ENCODE assay signal across 8 mouse cellular contexts in genomic region chr11:75173799-75174165, GRCm38 (mm10). TPM values are rescaled to one million over a fixed set of nuclear protein-coding genes. Genes with fewer than 3 reads are reported as not detected.
DNase-seq lines count a peak whose midpoint lies in the region; ATAC-seq and TF ChIP-seq lines count a peak whose summit lies in the region.

No protein-coding gene starts in this region.

- H3K4me2 ChIP-seq in heart, embryonic 15.5 days: peak overlapping the region; percentile 96

- peaks cover 61% of the 10 kb centered on the region for H3K4me1 ChIP-seq in heart, embryonic 15.5 days (replicated peaks)
- H3K4me1 ChIP-seq in G1E (ENCODE audit: insufficient read depth, low read depth, low read length): peaks cover 48% of the 10 kb centered on the region
- H3K4me1 ChIP-seq in hindbrain, embryonic 10.5 days (replicated peaks): peaks cover 64% of the 10 kb centered on the region
- peaks cover 70% of the 10 kb centered on the region for H3K4me1 ChIP-seq in midbrain, embryonic 10.5 days

- ATAC-seq in heart, embryonic 15.5 days (replicated peaks; ENCODE audit: insufficient number of reproducible peaks, insufficient read depth, low FRiP score, low read depth): no peak
- ATAC-seq in G1E (ENCODE audit: extremely low read depth, insufficient number of reproducible peaks, low FRiP score, poor library complexity, severe bottlenecking): no peak

- H3K27me3 ChIP-seq in heart, embryonic 15.5 days: peaks cover 46% of the 10 kb centered on the region
- peaks cover 47% of the 10 kb centered on the region for H3K27me3 ChIP-seq in G1E (ENCODE audit: insufficient read depth, low read length)
- peaks cover 62% of the 10 kb centered on the region for H3K27me3 ChIP-seq in hindbrain, embryonic 10.5 days (ENCODE audit: insufficient read depth, poor library complexity, severe bottlenecking)
- H3K27me3 ChIP-seq in midbrain, embryonic 10.5 days (ENCODE audit: low read depth, poor library complexity, severe bottlenecking): peaks cover 70% of the 10 kb centered on the region

- no peak for TF ChIP-seq CTCF in G1E (IDR thresholded peaks at IDR 0.05; ENCODE audit: low read depth, low read length)

- WGBS in heart, embryonic 15.5 days: 1% methylated on average over 15 of the region's 15 CpGs
- WGBS in hindbrain, embryonic 10.5 days: 3% methylated on average over 15 of the region's 15 CpGs
- 3% methylated on average over 15 of the region's 15 CpGs for WGBS in midbrain, embryonic 10.5 days

- intact Hi-C loops in heart, postnatal 14 days (cut with DNase I): loop anchor here (5.0 kb wide), 1 partner anchor 351 kb away; no protein-coding TSS in a partner anchor

- H3K4me3 ChIP-seq in heart, embryonic 15.5 days: peak overlapping the region; percentile 71
- peak overlapping the region; percentile 73 for H3K4me3 ChIP-seq in G1E (ENCODE audit: low read depth, low read length)
- peak overlapping the region; percentile 58 for H3K4me3 ChIP-seq in hindbrain, embryonic 10.5 days
- peak overlapping the region; percentile 79 for H3K4me3 ChIP-seq in midbrain, embryonic 10.5 days

- no peaks in the 10 kb centered on the region for H3K9me3 ChIP-seq in heart, embryonic 15.5 days (replicated peaks)
- peaks cover 28% of the 10 kb centered on the region for H3K9me3 ChIP-seq in G1E (replicated peaks)
- H3K9me3 ChIP-seq in hindbrain, embryonic 10.5 days: no peaks in the 10 kb centered on the region
- H3K9me3 ChIP-seq in midbrain, embryonic 10.5 days (replicated peaks): no peaks in the 10 kb centered on the region

- no peak for DNase-seq in heart, postnatal 14 days
- DNase-seq in G1E (ENCODE audit: low spot score): no peak
- DNase-seq in hindbrain, embryonic 10.5 days (ENCODE audit: low spot score): no peak
- no peak for DNase-seq in midbrain, embryonic 10.5 days (ENCODE audit: low spot score)
- DNase-seq in cerebellum, postnatal 10 days: no peak
- DNase-seq in left cerebral cortex, adult 18-20 months (ENCODE audit: low spot score in 2 of 2): no peak
- no peak for DNase-seq in embryo, embryonic 10 days (ENCODE audit: low spot score)

- H3K9ac ChIP-seq in heart, embryonic 15.5 days: no peak overlapping the region

- H3K27ac ChIP-seq in heart, embryonic 15.5 days: no peak overlapping the region
- no peak overlapping the region for H3K27ac ChIP-seq in hindbrain, embryonic 10.5 days
- peak overlapping the region; percentile 78 for H3K27ac ChIP-seq in midbrain, embryonic 10.5 days (replicated peaks)

- H3K36me3 ChIP-seq in heart, embryonic 15.5 days: peaks cover 9% of the 10 kb centered on the region; the same call in 1 of the 2 replicates
- peaks cover 28% of the 10 kb centered on the region for H3K36me3 ChIP-seq in G1E (replicated peaks)
- H3K36me3 ChIP-seq in hindbrain, embryonic 10.5 days: peaks cover 20% of the 10 kb centered on the region
- H3K36me3 ChIP-seq in midbrain, embryonic 10.5 days: peaks cover 18% of the 10 kb centered on the region

RNA-seq across cellular contexts. Expression of gene Hic1, which starts 4.5 kb away (rescaled TPM):
- polyA plus RNA-seq in heart, embryonic 15.5 days (2015; fragmentation: Nextera tagmentation; extraction: Ambion mirVana): 11.0 and 18.0 TPM in 2 replicates
- 10 to 100 TPM; 22.7 to 26.3 TPM for total RNA-seq in heart, postnatal 14 days (2021)
- total RNA-seq in G1E (2014; fragmentation: Nextera tagmentation) (not detected in 2 replicates), G1E (2017) (0.05 TPM in 1 of 2 replicates, not detected in the other)
- polyA plus RNA-seq in G1E (2012): 0.22 and 0.29 TPM in 2 replicates
- 0.15 and 0.52 TPM in 2 replicates for polyA plus RNA-seq in hindbrain, embryonic 10.5 days (2016; fragmentation: Nextera tagmentation; extraction: Ambion mirVana)
- 0.32 and 0.57 TPM in 2 replicates for polyA plus RNA-seq in midbrain, embryonic 10.5 days (2016; fragmentation: Nextera tagmentation; extraction: Ambion mirVana)
- 1 to 10 TPM; 3.8 to 5.0 TPM for total RNA-seq in left cerebral cortex, adult 18-20 months (2021)

RNA-seq across cellular contexts. Expression of gene Ovca2, which starts 4.9 kb away (rescaled TPM):
- polyA plus RNA-seq in heart, embryonic 15.5 days (2015; fragmentation: Nextera tagmentation; extraction: Ambion mirVana): 14.4 and 17.5 TPM in 2 replicates
- total RNA-seq in heart, postnatal 14 days (2021): 1 to 10 TPM; 7.1 TPM
- total RNA-seq in G1E (2014; fragmentation: Nextera tagmentation) (21.0 and 21.8 TPM in 2 replicates), G1E (2017) (20.9 and 21.7 TPM in 2 replicates)
- 2.0 and 2.4 TPM in 2 replicates for polyA plus RNA-seq in G1E (2012)
- 27.6 and 33.1 TPM in 2 replicates for polyA plus RNA-seq in hindbrain, embryonic 10.5 days (2016; fragmentation: Nextera tagmentation; extraction: Ambion mirVana)
- 33.5 and 37.6 TPM in 2 replicates for polyA plus RNA-seq in midbrain, embryonic 10.5 days (2016; fragmentation: Nextera tagmentation; extraction: Ambion mirVana)
- total RNA-seq in left cerebral cortex, adult 18-20 months (2021): 10 to 100 TPM in 1 of 2 experiments, 1 to 10 TPM in 1; 9.2 to 12.0 TPM

RNA-seq across cellular contexts. Expression of gene Dph1, which starts 17.3 kb away (rescaled TPM):
- 17.2 and 20.5 TPM in 2 replicates for polyA plus RNA-seq in heart, embryonic 15.5 days (2015; fragmentation: Nextera tagmentation; extraction: Ambion mirVana)
- total RNA-seq in heart, postnatal 14 days (2021): 1 to 10 TPM; 9.9 TPM
- 4.7 and 10.0 TPM in 2 replicates for total RNA-seq in G1E (2014; fragmentation: Nextera tagmentation)
- 6.1 and 8.7 TPM in 2 replicates for total RNA-seq in G1E (2017)
- polyA plus RNA-seq in G1E (2012): 61.5 and 93.9 TPM in 2 replicates
- 23.2 and 24.2 TPM in 2 replicates for polyA plus RNA-seq in hindbrain, embryonic 10.5 days (2016; fragmentation: Nextera tagmentation; extraction: Ambion mirVana)
- 25.4 and 27.3 TPM in 2 replicates for polyA plus RNA-seq in midbrain, embryonic 10.5 days (2016; fragmentation: Nextera tagmentation; extraction: Ambion mirVana)
- total RNA-seq in left cerebral cortex, adult 18-20 months (2021): 10 to 100 TPM; 28.5 to 32.1 TPM

RNA-seq across cellular contexts. Expression of gene Rtn4rl1, which starts 19.8 kb away (rescaled TPM):
- 12.4 and 13.1 TPM in 2 replicates for polyA plus RNA-seq in heart, embryonic 15.5 days (2015; fragmentation: Nextera tagmentation; extraction: Ambion mirVana)
- total RNA-seq in heart, postnatal 14 days (2021): 10 to 100 TPM; 10.6 to 13.2 TPM
- total RNA-seq in G1E (2014; fragmentation: Nextera tagmentation) (not detected in 2 replicates), G1E (2017) (not detected in 2 replicates)
- polyA plus RNA-seq in G1E (2012): not detected in 2 replicates
- 2.5 and 2.8 TPM in 2 replicates for polyA plus RNA-seq in hindbrain, embryonic 10.5 days (2016; fragmentation: Nextera tagmentation; extraction: Ambion mirVana)
- 2.3 and 3.0 TPM in 2 replicates for polyA plus RNA-seq in midbrain, embryonic 10.5 days (2016; fragmentation: Nextera tagmentation; extraction: Ambion mirVana)
- 10 to 100 TPM; 86.2 to 91.0 TPM for total RNA-seq in left cerebral cortex, adult 18-20 months (2021)
